Mouse (Mus musculus): ENCODE results near the gene Olfr530. TPM values are rescaled to one million over a fixed set of nuclear protein-coding genes. Genes with fewer than 3 reads are reported as not detected.

The Olfr530 gene
- not detected for total RNA-seq (2023)

DNA sequence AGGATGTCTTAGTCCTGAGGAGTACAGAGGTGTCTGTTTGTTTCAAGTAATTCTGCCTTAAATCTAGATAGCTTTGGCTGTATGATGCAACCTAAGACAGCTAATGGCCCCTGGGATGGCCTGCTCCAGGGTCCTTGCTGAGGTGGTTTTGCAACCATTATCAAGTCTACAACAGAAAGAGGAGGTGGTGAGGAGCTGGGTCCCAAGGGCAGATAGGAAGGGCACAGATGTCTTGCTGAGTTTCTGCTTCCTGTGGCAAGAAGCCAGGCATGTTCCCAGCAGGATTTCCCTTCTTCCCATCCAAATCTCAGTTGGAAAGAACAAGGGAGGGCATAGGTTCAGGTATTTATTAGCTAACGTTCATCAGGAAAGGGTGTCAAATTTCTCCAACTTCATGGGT is at the start of gene Olfr530:
Gene Olfr530 (minus strand): TSS at position 101 of the 400 bp plus-strand sequence.

DNA sequence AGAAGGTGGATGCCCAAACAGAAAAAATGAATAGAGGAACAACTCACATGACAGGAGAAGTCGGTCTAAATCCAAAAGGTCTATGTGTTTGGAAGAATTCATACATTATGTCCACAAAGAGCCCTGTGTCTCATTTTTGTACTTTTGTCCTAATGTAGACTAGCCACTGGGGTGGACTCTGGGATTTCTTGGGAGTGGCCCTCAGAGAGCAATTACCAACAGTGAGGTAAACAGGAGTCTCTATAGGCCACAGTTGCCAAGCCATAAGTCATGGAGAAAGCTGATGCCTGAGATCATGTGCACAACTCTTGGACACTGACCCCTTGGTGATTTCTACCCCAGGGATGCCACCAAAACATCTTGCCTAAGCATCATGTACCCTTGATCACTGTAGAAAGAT is 45.4 kb upstream of the Olfr530 start, which contains the start of gene Olfr532:
Gene Olfr532 (minus strand): TSS at position 101 of the 400 bp plus-strand sequence.

DNA sequence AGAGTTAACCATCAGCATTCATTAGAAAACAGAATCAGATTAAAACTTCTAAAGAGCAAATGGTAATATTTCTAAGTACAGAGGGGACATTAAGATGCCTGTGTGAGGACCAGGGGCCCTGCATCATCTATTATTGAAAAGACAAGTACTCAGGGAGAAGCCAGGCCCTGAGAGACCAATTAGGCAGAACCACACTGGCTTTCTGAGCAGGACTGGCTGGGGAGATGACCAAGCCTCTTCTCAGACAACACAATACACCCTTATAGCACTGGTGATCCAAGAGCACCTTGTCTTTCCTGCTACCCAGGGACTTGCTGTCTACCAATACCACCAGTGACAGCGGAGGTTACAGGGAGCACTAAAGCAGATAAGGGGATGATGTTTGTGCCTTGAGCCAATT is 26.7 kb upstream of the Olfr530 start, which contains the start of gene Olfr531:
Gene Olfr531 (minus strand): TSS at position 101 of the 400 bp plus-strand sequence.

DNA sequence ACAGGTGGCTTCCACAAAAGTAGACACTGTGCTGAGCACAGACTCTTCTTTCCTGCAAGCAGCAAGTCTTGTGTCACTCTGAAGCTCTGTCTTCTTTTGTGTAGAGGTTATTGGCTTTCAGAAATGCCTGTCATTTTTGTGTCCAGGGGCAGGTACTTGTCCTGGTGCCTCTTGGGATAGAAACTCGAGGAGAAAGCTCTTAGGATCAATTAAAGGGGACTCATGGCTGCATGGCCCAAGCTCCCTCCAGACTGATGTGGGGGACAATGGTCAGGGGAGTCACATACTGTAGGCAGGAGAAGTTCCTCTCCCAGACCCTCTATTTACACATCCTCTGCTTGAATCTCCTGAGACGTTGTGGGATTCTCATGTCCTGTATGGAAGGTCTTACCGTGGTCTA is 14.6 kb downstream of the Olfr530 start, which contains the start of gene Olfr60:
Gene Olfr60 (minus strand): TSS at position 101 of the 400 bp plus-strand sequence.

DNA sequence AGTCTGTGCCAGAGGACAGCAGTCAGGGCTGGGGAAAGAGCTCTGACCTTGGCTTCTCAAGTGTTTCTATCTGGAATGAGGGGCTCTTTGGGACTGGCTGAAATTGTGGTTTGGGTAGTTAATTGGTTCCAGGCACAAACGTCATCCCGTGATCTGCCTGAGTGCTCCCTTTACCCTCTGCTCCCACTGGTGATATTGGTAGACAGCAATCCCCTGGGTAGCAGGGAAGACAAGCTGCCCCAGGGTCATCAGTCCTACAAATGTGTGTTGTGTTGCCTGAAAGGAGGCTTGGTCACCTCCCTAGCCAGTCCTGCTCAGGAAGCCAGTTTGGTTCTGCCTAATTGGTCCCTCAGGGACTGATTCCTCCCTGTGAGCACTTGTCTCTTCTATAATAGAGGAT is 42.4 kb downstream of the Olfr530 start, which contains the start of gene Olfr527:
Gene Olfr527 (plus strand): TSS at position 301 of the 400 bp plus-strand sequence.

Other genes starting within 250 kb of the Olfr530 start
- gene Mtg1, start 238.8 kb downstream of the Olfr530 start, total RNA-seq (2023), result 10 to 100 TPM; 12.5 to 23.6 TPM
- gene Sprn, start 221.5 kb downstream of the Olfr530 start, total RNA-seq (2023), result not detected
- not detected for gene Olfr522, start 211.6 kb downstream of the Olfr530 start, total RNA-seq (2023)
- gene Olfr523, start 203.1 kb downstream of the Olfr530 start, total RNA-seq (2023), result not detected
- not detected for gene Olfr524, start 170.4 kb downstream of the Olfr530 start, total RNA-seq (2023)
- gene Cd163l1, start 158.1 kb downstream of the Olfr530 start, total RNA-seq (2023), result not detected
- gene 5830411N06Rik, start 129.0 kb downstream of the Olfr530 start, total RNA-seq (2023), result not detected
- not detected for gene Olfr525, start 55.5 kb downstream of the Olfr530 start, total RNA-seq (2023)
- not detected for gene Olfr527, start 42.3 kb downstream of the Olfr530 start, total RNA-seq (2023)
- gene Olfr60, start 14.7 kb downstream of the Olfr530 start, total RNA-seq (2023), result not detected
- not detected for gene Olfr531, start 26.6 kb upstream of the Olfr530 start, total RNA-seq (2023)
- not detected for gene Olfr532, start 45.3 kb upstream of the Olfr530 start, total RNA-seq (2023)
- gene Olfr533, start 87.0 kb upstream of the Olfr530 start, total RNA-seq (2023), result not detected
- not detected for gene Olfr535, start 107.9 kb upstream of the Olfr530 start, total RNA-seq (2023)
- gene Olfr536, start 131.1 kb upstream of the Olfr530 start, total RNA-seq (2023), result not detected
- not detected for gene Olfr538, start 191.6 kb upstream of the Olfr530 start, total RNA-seq (2023)
- gene Olfr46, start 224.9 kb upstream of the Olfr530 start, total RNA-seq (2023), result not detected

All from B cell, adult 67 days (primary cell).